Mouse (Mus musculus): Measurements from ENCODE around the gene Snapc3. TPM values are rescaled to one million over a fixed set of nuclear protein-coding genes. Genes with fewer than 3 reads are reported as not detected.
"Not testable (repeated sequence)": the region's sequence is repeated elsewhere in the genome, so short reads cannot be mapped to it uniquely, and the experiment has no call there.

The Snapc3 gene
- total RNA-seq, 4 experiments from 2014 or later = 32.6 to 39.8 (median 35.6) TPM

DNA sequence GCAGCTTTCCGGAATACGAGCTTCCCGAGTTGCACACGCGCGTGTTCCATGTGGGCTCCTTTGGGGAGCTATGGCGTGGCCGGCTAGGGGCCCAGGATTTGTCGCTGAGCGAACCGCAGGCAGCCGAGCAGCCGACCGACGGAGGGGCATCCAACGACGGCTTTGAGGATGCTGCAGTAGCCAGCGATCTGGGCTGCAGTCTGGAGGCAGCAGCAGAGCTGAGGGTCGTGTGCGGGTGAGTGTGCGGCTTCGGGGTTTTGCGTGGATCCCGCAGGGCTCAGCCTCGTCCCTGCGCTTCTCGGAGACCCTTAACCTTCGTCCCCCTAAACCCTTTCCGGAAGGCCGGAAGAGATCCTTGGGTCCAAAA lies 279 bp downstream of the Snapc3 start:
- DNase-seq (ENCODE audit: low spot score in 2 of 2) = no peak

DNA sequence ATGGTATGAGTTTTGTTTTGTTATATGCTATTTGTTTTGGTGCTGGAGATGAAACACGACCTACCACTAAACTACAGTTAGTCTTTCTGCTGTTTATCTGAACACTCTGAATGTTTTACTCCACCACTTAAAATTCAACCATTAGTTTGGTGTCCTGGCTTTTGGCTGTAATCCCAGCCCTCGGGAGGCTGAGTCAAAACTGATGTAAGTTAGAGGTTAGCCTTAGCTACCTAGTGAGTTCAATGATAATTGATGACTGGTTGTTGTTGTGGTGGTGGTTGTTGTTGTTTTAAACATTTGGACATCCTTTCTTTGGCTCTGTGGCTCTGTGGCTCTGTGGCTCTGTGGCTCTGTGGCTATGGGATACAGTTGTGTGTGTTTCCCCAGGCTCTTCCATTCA lies 1.3 kb downstream of the Snapc3 start:
- no peak for DNase-seq (ENCODE audit: low spot score in 2 of 2)

DNA sequence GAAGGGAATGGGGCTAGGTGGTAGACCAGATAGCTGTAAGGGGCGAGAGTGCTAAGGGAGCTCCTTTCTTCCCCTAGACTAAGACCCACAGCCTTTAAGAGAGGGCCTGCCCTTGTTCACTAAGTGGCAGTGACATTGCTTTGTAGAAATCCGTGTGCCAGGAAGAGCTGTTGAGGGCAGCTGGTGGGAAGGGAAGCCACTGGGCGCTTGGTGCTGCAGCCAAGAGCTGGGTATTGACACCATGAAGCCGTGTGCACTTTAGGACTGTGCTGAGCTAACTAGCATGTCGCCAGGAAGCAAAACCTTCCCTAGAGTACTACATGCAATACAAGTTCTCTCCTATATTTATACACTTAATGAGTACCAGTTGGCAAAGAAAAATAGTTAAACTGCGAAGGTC lies 6.1 kb downstream of the Snapc3 start:
- DNase-seq (ENCODE audit: low spot score in 2 of 2) = no peak

DNA sequence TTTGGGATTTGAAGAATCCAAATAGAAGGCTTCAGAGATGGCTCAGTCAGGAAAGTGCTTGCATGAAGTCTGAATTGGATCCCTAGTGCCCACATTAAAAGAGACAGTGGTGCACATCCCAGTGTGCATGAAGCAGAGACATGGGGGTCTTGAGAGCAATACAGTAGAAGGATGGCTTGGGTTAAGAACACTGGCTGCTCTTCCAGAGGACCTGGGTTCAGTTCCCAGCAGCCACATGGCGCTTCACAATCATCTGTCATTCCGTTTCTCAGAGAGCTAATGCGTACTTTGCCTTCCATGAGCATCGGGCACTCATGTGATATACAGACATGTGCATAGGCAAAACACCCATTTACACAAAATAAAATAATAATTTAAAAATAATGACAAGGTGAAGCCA lies 7.6 kb downstream of the Snapc3 start:
- DNase-seq (ENCODE audit: low spot score in 2 of 2) = no peak

DNA sequence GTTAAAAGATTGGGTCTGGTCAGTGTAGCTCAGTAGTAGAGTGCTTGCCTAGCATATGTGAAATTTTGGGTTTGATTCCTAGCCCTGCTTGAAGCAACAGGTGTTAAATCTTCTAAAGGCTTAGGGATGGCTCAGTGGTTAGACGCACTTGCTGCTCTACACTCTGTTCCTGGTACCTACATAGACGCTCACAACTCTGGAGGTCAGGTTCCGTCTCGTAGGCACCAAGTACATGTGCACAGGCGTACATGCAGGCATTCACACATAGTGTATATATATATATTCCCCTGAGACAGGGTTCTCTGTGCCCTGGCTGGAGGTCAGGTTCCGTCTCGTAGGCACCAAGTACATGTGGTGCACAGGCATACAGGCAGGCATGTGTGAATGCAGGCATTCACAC lies 9.6 kb downstream of the Snapc3 start:
- no peak for DNase-seq (ENCODE audit: low spot score in 2 of 2)

DNA sequence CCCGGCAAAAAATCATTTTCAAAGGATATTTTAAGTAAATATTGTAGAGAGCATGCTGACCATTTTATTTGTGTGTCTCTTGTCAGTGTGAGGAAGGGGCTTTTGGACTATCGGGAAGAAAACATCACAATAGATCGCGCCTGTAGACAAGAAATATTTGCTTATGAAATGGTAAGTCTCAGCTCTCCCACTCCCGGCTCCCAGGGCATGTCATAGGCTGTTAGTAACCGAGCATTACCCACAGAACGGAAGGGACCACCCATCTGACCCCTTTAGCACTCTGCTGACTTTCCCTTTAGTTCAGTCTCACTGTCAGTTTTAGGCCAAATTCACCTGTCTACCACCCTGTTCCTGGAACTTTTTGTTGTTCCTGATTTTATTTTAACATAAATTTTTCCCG lies 10.2 kb downstream of the Snapc3 start:
- no peak for DNase-seq (ENCODE audit: low spot score in 2 of 2)

DNA sequence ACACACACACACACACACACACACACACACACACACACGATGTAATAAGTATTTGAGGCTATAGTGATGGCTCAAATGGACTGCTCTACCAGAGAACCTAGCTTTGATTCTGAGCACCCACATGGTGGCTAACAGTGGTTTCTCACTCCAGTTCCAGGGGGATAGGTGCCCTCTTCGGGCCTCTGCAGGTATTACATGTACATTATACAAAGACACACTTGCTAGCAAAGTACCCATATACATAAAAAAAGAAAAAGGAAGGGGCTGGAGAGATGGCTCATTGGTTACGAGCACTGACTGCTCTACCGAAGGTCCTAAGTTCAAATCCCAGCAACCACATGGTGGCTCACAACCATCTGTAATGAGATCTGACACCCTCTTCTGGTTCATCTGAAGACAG lies 11.3 kb downstream of the Snapc3 start:
- no peak for DNase-seq (ENCODE audit: low spot score in 2 of 2)

DNA sequence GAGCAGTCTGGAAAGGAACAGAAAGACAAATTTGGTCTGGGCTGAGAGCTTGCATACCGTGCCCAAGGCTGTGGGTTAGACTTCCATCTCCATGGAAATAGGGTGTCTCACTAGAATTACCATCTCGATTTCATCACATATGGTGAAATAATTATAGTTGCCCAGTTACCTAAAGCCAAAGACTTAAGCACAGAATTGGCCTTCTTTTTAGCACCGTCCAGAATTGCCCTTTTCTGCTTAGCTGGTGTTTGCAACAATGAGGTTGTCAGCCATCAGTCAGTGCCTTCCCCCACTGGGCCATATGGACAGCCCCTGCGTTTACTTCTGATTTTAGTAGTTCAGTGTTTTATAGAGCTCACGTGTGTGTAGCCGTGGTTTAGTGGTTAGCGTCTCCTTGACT lies 14.4 kb downstream of the Snapc3 start:
- DNase-seq (ENCODE audit: low spot score in 2 of 2) = no peak

DNA sequence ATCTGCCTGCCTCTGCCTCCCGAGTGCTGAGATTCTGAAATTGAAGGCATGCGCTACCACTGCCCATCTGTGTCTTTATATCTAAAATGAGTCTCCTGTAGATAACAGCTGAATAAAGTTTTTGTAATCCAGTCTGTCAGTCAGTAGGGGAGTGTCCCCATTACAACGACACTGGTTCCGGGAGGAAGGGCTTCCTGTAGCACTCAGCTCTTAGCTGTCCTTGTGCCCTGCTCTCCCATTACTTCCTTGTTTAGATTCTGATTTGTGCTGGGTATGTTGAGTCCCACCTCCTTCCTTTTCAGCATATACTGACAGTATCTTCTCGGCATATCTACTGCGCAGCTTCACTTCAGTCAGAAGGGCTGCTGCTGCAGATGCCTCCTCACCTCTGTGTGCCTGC lies 15.4 kb downstream of the Snapc3 start:
- DNase-seq (ENCODE audit: low spot score in 2 of 2) = no peak

DNA sequence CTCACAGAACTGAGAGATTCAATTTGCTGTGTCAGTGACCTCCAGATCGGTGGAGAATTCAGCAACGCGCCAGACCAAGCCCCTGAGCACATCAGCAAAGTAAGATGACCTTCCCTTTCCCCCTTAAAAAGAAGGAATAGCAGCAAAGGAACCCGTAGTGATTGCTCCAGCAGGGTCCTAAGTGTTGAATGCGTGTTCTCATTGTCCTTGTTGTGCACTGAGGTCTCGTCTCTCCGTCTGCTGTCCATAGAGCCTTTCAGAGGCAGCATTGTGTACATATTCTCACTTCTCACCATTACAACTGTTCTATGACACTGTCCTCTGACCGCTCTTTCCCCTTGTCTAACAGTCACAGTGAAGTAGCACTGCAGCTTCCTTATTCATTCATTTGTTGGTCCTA lies 18.9 kb downstream of the Snapc3 start:
- DNase-seq (ENCODE audit: low spot score in 2 of 2) = no peak

DNA sequence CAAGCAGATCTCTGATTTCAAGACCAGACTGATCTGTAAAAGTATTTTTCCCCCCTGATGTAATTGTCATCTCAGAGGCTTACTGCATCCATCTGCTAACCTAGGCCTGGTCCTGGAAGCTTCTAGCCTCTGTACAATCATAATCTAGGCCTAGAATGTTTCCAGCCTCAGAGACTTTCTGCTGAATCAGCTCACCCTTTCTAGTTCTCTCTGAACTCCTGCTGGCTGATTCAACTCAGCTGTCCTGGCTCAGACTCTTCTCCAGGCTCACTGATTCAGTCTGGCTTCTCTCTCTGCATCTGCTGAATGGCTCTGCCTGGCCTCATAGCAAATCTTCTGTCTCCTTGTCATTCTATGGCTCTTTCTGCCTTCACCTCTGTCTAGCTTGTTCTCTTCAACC lies 20.6 kb downstream of the Snapc3 start:
- no peak for DNase-seq (ENCODE audit: low spot score in 2 of 2)

DNA sequence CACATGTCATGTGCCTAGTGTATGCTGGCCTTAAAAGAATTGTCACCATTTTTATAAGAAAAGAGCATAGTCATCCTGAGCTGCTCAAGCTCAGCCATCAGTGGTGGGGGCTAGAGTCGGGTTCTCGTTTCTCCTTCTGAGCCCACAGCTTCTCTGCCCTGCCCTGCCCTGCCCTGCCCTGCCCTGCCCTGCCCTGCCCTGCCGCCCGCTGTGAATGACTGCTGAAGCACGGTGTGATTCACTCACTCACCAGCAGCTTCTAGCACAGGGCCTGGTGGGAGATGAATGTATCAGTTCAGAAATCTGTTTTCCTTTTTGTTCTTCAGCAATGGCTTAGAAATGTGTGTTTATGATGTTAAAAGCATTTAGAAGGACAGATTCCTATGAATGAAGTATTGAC lies 21.5 kb downstream of the Snapc3 start:
- DNase-seq (ENCODE audit: low spot score in 2 of 2) = no peak

DNA sequence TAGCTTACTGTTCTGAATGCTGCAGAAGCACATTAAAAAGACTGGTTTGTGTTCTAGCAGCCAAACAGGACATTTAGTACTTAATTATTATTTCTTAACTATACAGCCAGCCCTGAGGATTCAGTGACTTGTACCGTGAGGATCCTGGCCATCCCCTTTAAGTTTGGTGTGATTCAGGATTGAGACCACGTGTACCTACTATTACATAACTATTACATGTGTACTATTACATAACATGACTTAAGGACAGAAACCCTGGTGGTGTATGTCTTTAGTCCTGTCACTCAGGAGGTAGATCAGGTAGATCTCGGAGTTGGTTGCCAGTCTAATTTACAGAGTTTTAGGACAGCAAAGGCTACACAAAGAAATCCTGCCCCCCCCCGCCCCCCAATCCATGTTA lies 23.5 kb downstream of the Snapc3 start:
- no peak for DNase-seq (ENCODE audit: low spot score in 2 of 2)

DNA sequence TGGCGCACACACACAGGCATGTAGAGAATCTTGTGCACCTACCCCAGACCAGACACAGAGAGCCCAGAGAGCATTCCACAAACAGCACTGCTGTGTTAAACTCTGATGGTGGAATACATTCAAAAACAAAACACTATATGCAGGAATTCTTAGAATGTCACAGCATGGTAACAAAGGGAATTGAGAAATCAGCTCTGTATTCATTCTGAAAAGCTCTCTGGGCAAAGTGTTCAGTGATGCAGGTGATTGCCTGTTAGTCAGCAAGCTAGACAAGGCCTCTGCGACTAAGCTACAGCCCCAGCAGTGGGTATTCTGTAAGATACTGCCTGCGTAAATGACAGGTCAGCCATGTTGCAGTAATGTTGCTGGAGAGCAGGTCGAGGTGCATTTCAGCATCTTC lies 33.3 kb downstream of the Snapc3 start:
- DNase-seq (ENCODE audit: low spot score in 2 of 2) = no peak

DNA sequence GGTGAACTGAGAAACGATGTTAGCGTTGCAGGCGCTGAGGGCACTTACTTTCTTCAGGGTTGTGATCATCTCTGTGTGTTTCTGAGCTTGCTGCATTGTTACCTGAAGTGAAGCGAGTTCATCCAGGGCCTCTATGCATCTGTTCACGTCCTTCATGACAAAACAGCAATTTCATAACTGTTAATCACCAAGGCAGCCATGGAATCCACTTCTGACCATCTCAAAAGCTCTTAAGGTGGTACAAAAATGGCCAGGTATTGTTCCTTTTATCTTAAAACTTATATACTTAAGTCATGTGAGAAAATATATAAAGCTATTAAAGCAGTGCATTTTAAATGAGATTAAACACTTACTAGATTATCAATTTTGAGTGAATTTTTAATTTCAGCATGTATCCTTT lies 42.6 kb downstream of the Snapc3 start:
- no peak for DNase-seq (ENCODE audit: low spot score in 2 of 2)

DNA sequence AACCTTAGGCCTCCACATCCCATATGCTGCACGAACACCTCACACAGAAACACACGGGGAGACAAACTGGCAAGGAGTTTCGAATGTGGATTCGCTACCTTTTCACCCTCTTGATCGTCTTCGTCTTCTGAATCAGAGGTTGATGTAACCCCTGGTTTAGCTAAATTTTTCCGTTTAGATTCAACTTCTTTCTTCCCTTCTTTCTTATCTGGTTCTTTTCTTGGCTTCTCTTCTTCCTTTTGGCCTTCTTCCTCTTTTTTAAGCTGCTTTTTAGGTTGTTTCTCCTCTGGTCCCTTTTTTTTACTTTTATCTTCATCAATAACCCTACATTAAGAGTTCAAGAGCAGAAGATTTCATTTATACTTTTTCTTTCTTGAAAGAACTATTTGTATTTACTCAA lies 47.3 kb downstream of the Snapc3 start:
- DNase-seq (ENCODE audit: low spot score in 2 of 2) = no peak

DNA sequence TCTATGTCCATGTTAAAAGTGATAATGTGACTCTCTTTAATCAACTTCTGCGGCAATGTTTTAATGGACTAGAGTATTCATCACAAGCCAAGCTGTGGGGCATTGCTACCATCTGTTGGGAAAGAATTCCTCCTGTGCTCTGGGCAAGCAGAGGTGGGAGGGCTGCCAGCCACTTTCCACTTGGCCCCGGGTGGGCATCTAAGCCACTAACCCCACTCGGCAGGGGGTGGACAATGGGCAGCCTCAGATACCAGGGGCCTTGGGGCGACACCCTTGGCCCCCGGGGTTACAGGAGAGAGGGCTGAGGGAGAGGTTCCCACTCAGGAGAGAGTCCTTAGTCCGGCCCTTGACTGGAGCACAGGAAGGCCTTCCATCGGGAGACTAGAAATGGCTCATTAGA lies 50.1 kb downstream of the Snapc3 start:
- no peak for DNase-seq (ENCODE audit: low spot score in 2 of 2)

DNA sequence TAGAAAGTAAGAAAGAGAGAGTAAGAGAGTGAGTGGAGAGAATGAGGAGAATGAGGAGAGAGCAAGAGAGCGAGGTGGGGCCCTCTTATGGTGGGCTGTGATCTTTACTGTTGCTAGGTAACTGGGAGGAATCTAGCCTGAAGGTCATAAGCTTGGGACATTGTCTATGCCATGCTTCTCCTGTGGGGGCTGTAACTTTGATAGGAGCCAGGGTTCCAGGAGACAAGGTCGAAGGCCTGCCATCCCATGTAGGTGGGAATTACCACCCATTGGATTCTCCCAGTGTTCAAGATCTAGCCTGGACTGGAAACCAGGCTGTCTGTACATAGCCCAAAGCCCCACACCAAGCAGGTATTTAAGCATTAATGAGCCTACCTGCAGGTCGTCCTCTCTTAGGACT lies 50.7 kb downstream of the Snapc3 start:
- no peak for DNase-seq (ENCODE audit: low spot score in 2 of 2)

DNA sequence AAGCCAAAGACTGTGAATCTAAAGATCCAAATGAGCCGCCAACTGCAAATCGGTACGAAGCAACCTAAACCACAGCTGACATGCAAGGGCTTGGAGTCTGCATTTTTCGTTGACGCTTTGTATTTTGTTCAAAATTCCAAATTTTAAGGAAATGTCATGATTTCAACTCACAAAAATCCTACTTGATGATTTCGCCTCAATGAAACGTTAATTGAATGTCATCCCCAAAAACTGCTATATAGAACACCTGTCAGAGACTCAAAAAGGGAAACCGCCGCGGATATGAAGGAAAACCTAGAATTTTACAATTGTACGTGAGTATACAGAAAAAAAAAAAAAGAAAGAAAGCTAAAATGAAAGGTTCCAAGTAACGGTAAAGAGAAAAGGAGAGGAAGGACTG lies 67.7 kb downstream of the Snapc3 start:
- DNase-seq (ENCODE audit: low spot score in 2 of 2) = no peak

DNA sequence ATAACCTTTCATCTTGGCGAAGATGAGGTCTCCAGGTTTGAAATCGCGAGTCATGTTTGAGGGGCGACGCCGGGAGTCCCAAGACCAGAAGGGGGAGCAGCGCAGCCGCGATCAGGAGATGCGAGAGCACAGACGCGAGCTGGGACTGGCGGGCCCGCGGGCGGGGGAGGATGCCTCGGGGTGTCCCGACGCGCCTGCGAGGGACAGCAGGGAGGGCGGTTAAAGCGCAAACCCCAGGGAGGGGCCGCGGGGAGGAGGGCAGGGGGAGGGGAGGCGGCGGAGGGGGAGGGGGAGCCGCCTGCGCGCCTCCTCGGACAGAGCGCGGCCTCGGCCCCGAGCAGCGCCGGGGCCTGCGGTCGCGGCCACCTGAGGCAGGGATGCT lies 68.2 kb downstream of the Snapc3 start:
- DNase-seq (ENCODE audit: low spot score in 2 of 2) = peak; percentile 82 to 86

DNA sequence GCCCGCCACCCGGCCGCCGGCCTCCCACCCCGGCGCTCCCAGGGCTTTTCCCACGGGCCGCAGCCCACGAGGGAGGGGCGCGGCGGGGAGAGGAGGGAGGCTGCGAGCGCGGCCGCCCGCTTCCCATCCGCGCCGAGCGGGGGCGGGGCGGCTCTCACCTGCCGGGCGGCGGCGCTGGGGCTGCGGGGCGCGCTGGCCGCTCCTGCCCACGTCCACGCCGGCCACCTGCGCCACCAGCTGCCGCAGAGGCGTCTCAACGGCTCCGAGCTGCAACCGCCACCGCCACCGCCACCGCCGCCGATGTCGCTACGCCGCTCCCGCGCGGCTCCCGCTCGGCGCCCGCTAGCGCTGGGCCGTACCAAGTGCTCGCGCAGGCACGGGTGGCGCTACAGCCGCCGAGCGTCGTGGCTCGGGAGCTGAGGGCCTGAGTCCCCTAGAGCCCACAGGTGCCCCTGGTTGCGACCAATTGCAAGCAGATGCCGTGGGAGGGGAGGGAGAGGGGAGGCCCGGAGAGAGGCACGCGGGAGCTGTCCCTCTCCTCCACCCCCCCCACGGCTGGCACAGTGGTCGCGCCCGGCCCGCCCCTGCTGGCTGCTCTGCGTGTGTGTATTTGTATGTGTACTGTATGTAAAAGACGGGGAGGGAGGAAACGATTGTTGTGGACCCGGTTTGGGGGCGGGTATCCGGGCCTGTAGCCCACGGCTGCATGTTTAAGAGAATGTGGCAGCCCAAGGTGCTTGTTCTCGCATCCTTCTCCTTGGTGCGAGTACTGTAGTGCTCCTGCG lies 68.8 kb downstream of the Snapc3 start, which contains the start of gene Psip1:
Psip1 (minus strand) TSS at position 343 of the 785 bp plus-strand sequence.
- DNase-seq (ENCODE audit: low spot score in 2 of 2) = peak; percentile 84 to 85

DNA sequence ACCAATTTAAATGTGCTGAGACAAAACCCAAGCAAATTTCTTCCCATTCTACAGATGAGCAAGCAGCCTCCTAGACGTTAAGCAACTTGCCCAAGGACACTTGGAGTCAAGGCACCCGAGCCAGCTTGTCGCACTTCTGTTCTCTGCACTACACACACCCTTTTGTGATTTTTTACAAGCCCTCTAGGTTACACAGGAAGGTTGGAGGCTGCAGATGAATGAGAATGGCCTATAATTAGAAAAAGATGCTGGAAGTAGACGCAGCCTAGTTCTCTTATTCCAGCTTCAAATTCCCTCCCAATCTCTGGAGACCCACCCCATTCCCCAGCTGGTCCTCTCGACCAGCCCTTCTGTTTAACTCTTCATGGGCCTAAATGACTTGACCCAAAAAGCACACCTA lies 71.6 kb downstream of the Snapc3 start:
- DNase-seq (ENCODE audit: low spot score in 2 of 2) = no peak

DNA sequence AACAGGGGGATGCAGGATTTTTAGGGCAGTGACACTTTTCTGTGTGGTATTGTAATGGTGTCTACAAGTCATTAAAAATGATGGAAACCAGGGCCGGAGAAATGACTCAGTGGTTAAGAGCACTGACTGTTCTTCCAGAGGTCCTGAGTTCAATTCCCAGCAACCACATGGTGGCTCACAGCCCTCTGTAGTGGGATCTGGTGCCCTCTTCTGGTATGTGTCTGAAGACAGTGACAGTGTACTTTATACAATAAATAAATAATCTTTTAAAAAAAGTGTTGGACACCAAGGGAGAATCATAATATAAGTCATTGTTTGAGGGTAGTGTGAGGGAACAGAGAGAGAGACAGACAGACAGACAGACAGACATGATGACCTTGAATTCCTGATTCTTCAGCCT lies 75.6 kb downstream of the Snapc3 start:
- no peak for DNase-seq (ENCODE audit: low spot score in 2 of 2)

DNA sequence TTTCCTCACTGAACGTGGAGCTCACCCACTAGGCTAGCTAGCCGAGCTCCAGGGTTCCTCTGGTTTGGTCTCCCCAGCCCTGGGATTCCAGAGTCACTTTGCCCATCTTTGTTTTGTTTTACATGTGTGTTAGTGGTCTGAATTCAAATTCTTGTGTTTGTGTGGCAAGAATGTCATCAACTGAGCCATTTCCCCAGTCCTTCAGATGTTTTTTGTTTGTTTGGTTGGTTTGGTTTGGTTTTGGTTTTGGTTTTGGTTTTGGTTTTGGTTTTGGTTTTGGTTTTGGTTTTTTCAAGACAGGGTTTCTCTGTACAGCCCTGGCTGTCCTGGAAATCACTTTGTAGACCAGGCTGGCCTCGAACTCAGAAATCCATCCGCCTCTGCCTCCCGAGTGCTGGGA lies 79.5 kb downstream of the Snapc3 start:
- not testable (repeated sequence) for DNase-seq (ENCODE audit: low spot score in 2 of 2)
